In the genomic region with DNA sequence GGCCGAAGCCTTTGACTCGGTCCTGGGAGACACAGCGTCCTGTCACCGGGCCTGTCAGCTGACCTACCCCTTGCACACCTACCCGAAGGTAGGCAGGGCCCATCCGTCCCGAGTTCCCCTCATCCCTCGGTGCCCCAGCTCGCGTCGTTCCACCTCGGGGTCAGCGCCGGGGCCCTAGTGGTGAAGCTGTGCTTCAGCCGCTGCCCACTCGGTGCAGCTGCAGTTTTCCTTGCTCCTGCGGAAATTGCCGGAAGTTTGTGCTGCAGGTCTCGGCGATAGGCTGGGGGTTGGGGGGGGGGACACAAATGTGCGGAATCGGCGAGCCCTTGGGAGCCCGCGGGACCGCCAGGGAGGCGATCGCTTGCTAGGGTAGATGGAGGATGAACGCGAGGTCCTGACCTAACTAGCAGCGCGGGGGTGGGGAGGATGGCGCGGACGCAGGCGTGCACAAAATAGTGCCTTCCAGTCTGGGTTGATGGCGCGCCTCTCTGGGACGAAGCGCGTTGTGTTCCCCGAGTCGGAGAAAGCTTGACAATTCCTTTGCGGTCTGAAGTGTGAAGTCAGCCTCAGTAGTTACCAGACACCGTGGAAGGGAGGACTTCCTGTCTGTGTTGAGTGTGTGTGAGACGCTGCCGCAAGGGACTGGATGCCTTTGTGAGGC, we compare ENCODE assay signal across 7 mouse cellular contexts. TPM values are rescaled to one million over a fixed set of nuclear protein-coding genes. Genes with fewer than 3 reads are reported as not detected.
DNase-seq lines count a peak whose midpoint lies in the region; ATAC-seq and TF ChIP-seq lines count a peak whose summit lies in the region.

A gene (minus strand): TSS at position 287 of the 661 bp plus-strand sequence.

- H3K27ac ChIP-seq in intestine, postnatal 0 days (ENCODE audit: low read depth, low read length), result peak within 1 kb of the TSS; percentile 97
- peak within 1 kb of the TSS; percentile 85 for H3K27ac ChIP-seq in limb, embryonic 11.5 days (replicated peaks; ENCODE audit: low read depth, low read length)
- peak within 1 kb of the TSS; percentile 97 for H3K27ac ChIP-seq in midbrain, embryonic 12.5 days (replicated peaks)

- H3K9me3 ChIP-seq in intestine, postnatal 0 days (ENCODE audit: control insufficient read depth), result no peaks in the 10 kb centered on the region
- no peaks in the 10 kb centered on the region for H3K9me3 ChIP-seq in limb, embryonic 11.5 days (ENCODE audit: control insufficient read depth, low read length)
- no peaks in the 10 kb centered on the region for H3K9me3 ChIP-seq in midbrain, embryonic 12.5 days

- DNase-seq in adrenal gland, adult 18-20 months (ENCODE audit: low spot score in 2 of 2), result peak; percentile 60 to 61
- DNase-seq in embryo, embryonic 10.5 days (ENCODE audit: low spot score), result peak; percentile 71
- peak; percentile 25 to 33 for DNase-seq in gastrocnemius, postnatal 36 days
- DNase-seq in limb, embryonic 11.5 days (ENCODE audit: low spot score), result peak; percentile 61
- DNase-seq in spleen, adult 12 weeks (ENCODE audit: low spot score), result peak; percentile 54

- H3K27me3 ChIP-seq in intestine, postnatal 0 days (replicated peaks; ENCODE audit: control insufficient read depth, insufficient read depth, low read length), result no peaks in the 10 kb centered on the region
- no peaks in the 10 kb centered on the region for H3K27me3 ChIP-seq in limb, embryonic 11.5 days (ENCODE audit: control insufficient read depth, insufficient read depth, low read length)
- no peaks in the 10 kb centered on the region for H3K27me3 ChIP-seq in midbrain, embryonic 12.5 days

- intact Hi-C loops in gastrocnemius, postnatal 36 days (cut with DNase I), result no loop called here

- under 1% methylated on average over 46 of the region's 47 CpGs for WGBS in intestine, postnatal 0 days
- 0% methylated on average over 47 of the region's 47 CpGs for WGBS in limb, embryonic 11.5 days
- under 1% methylated on average over 47 of the region's 47 CpGs for WGBS in midbrain, embryonic 12.5 days

- H3K9ac ChIP-seq in intestine, postnatal 0 days (ENCODE audit: low read depth, low read length), result peak within 1 kb of the TSS; percentile 94
- peak within 1 kb of the TSS; percentile 89 for H3K9ac ChIP-seq in limb, embryonic 11.5 days (ENCODE audit: low read length)
- H3K9ac ChIP-seq in midbrain, embryonic 12.5 days (replicated peaks), result peak within 1 kb of the TSS; percentile 95

- H3K4me1 ChIP-seq in intestine, postnatal 0 days (replicated peaks; ENCODE audit: control insufficient read depth, insufficient read depth, low read length), result peaks cover 11% of the 10 kb centered on the region
- H3K4me1 ChIP-seq in limb, embryonic 11.5 days (ENCODE audit: control insufficient read depth, insufficient read depth, low read length), result peaks cover 12% of the 10 kb centered on the region; the same call in 1 of the 2 replicates
- H3K4me1 ChIP-seq in midbrain, embryonic 12.5 days, result peaks cover 31% of the 10 kb centered on the region

- H3K36me3 ChIP-seq in intestine, postnatal 0 days (ENCODE audit: control insufficient read depth, insufficient read depth), result peaks cover 11% of the 10 kb centered on the region
- no peaks in the 10 kb centered on the region for H3K36me3 ChIP-seq in limb, embryonic 11.5 days (ENCODE audit: control insufficient read depth, insufficient read depth, low read length)
- H3K36me3 ChIP-seq in midbrain, embryonic 12.5 days, result 0 out of 2 replicates have a peak, but pooled peaks cover 13% of the 10 kb centered on the region

- peak within 1 kb of the TSS; percentile 74 for H3K4me2 ChIP-seq in intestine, postnatal 0 days (replicated peaks; ENCODE audit: low read depth)
- H3K4me2 ChIP-seq in limb, embryonic 11.5 days (ENCODE audit: low read depth, severe bottlenecking), result peak within 1 kb of the TSS; percentile 66
- peak within 1 kb of the TSS; percentile 64 for H3K4me2 ChIP-seq in midbrain, embryonic 12.5 days (replicated peaks)

- peak within 1 kb of the TSS; percentile 98 for H3K4me3 ChIP-seq in intestine, postnatal 0 days (ENCODE audit: low read depth, low read length)
- H3K4me3 ChIP-seq in limb, embryonic 11.5 days (ENCODE audit: low read depth, low read length), result peak within 1 kb of the TSS; percentile 98
- H3K4me3 ChIP-seq in midbrain, embryonic 12.5 days, result peak within 1 kb of the TSS; percentile 98

- peak; percentile 45 for TF ChIP-seq CTCF in intestine, postnatal 0 days (IDR thresholded peaks at IDR 0.05; ENCODE audit: low read depth)

- ATAC-seq in intestine, postnatal 0 days, result peak; percentile 48
- ATAC-seq in limb, embryonic 11.5 days (ENCODE audit: insufficient number of reproducible peaks, low FRiP score, low TSS enrichment, low read depth), result peak; percentile 17; the same call in 1 of the 2 replicates
- ATAC-seq in midbrain, embryonic 12.5 days (ENCODE audit: low FRiP score, low read depth), result peak; percentile 32

RNA-seq across cellular contexts. Expression of the gene that starts here (rescaled TPM):
- total RNA-seq in adrenal gland, adult 18-20 months (2021), result 10 to 100 TPM; 21.0 to 27.7 TPM
- total RNA-seq in gastrocnemius, postnatal 36 days (2021), result 10 to 100 TPM in 1 of 2 experiments, 1 to 10 TPM in 1; 9.6 to 10.4 TPM
- polyA plus RNA-seq in intestine, postnatal 0 days (2015; fragmentation: Nextera tagmentation; extraction: Ambion mirVana), result 16.6 and 17.7 TPM in 2 replicates
- 19.1 and 20.3 TPM in 2 replicates for polyA plus RNA-seq in limb, embryonic 11.5 days (2014; fragmentation: Nextera tagmentation; extraction: Ambion mirVana)
- polyA plus RNA-seq in midbrain, embryonic 12.5 days (2016; fragmentation: Nextera tagmentation; extraction: Ambion mirVana), result 28.3 and 37.2 TPM in 2 replicates

Comparison
In these comparisons a context has a peak if more than half of its experiments do, and no peak if none do; other contexts are left out.
1. Peak in every context shown above with its lines: DNase-seq, ATAC-seq, H3K4me3 ChIP-seq and H3K27ac ChIP-seq.